Mouse (Mus musculus): ENCODE results near the gene Olfr1306.

The Olfr1306 gene

GRCm38 (mm10) chr2:111916171-111916570 is at the start of gene Olfr1306:
Gene Olfr1306, minus strand, starts transcription at chr2:111916271.
- Histone ChIP-seq H3K36me3 (ENCODE audit: insufficient read depth, low read length) (no peaks in the 10 kb centered on the region), H3K4me1 (replicated peaks; ENCODE audit: low read depth, low read length) (no peaks in the 10 kb centered on the region), H3K4me3 (replicated peaks; ENCODE audit: low read length) (no peak within 1 kb of the TSS), H3K27me3 (ENCODE audit: insufficient read depth, low read length) (no peaks in the 10 kb centered on the region), H3K9me3 (ENCODE audit: low read length) (peaks cover 8% of the 10 kb centered on the region; the same call in 1 of the 2 replicates)
- TF ChIP-seq CTCF (conservative IDR thresholded peaks at IDR 0.05; ENCODE audit: low read length): no peak
- TF ChIP-seq POU5F1 (IDR thresholded peaks at IDR 0.05; ENCODE audit: borderline replicate concordance, low read length): no peak
- TF ChIP-seq NANOG (IDR thresholded peaks at IDR 0.05; ENCODE audit: borderline replicate concordance, low read length): no peak

DNA sequence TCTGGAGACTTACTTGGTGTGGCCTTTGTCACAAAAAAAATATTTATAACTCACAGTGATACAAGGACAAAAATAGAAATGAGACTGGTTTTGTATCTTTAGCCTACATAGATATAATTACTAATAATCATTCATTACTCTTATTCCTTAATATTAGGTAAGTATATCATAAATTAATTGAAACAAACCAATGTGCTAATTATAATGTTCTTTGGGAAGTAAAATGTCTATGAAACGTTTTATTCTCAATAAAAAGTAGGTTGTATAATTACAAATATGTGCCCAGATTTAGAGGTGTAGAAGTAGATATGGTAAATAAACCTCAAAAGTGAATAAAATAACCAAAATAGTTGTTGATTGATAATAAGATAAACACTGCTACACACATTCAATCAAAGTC is 48.8 kb upstream of the Olfr1306 start, which contains the start of gene Olfr1308:
TSS of gene Olfr1308 (minus strand) at position 101 of the 400 bp plus-strand sequence.
- no peaks in the 10 kb centered on the region for H3K36me3 ChIP-seq (ENCODE audit: insufficient read depth, low read length)
- no peaks in the 10 kb centered on the region for H3K4me1 ChIP-seq (replicated peaks; ENCODE audit: low read depth, low read length)
- H3K9me3 ChIP-seq (ENCODE audit: low read length): peaks cover 6% of the 10 kb centered on the region; the same call in 1 of the 2 replicates
- no peak within 1 kb of the TSS for H3K4me3 ChIP-seq (replicated peaks; ENCODE audit: low read length)
- TF ChIP-seq CTCF (conservative IDR thresholded peaks at IDR 0.05; ENCODE audit: low read length) (no peak), POU5F1 (IDR thresholded peaks at IDR 0.05; ENCODE audit: borderline replicate concordance, low read length) (no peak), NANOG (IDR thresholded peaks at IDR 0.05; ENCODE audit: borderline replicate concordance, low read length) (no peak)
- H3K27me3 ChIP-seq (ENCODE audit: insufficient read depth, low read length): no peaks in the 10 kb centered on the region

GRCm38 (mm10) chr2:111949340-111949739 is 33.3 kb upstream of the Olfr1306 start, which contains the start of gene Olfr1307:
Gene Olfr1307, minus strand, starts transcription at chr2:111949440.
- H3K36me3 ChIP-seq (ENCODE audit: insufficient read depth, low read length): no peaks in the 10 kb centered on the region
- no peak within 1 kb of the TSS for H3K4me3 ChIP-seq (replicated peaks; ENCODE audit: low read length)
- H3K27me3 ChIP-seq (ENCODE audit: insufficient read depth, low read length): no peaks in the 10 kb centered on the region
- H3K9me3 ChIP-seq (ENCODE audit: low read length): no peaks in the 10 kb centered on the region
- no peaks in the 10 kb centered on the region for H3K4me1 ChIP-seq (replicated peaks; ENCODE audit: low read depth, low read length)
- no peak for TF ChIP-seq CTCF (conservative IDR thresholded peaks at IDR 0.05; ENCODE audit: low read length)
- no peak for TF ChIP-seq POU5F1 (IDR thresholded peaks at IDR 0.05; ENCODE audit: borderline replicate concordance, low read length)
- TF ChIP-seq NANOG (IDR thresholded peaks at IDR 0.05; ENCODE audit: borderline replicate concordance, low read length): no peak

- Histone ChIP-seq H3K9me3 (ENCODE audit: low read length) (peaks cover 5% of the 10 kb centered on the region; the same call in 1 of the 2 replicates), H3K4me3 (replicated peaks; ENCODE audit: low read length) (no peak within 1 kb of the TSS), H3K4me1 (replicated peaks; ENCODE audit: low read depth, low read length) (no peaks in the 10 kb centered on the region), H3K27me3 (ENCODE audit: insufficient read depth, low read length) (no peaks in the 10 kb centered on the region), H3K36me3 (ENCODE audit: insufficient read depth, low read length) (no peaks in the 10 kb centered on the region)
- no peak for TF ChIP-seq CTCF (conservative IDR thresholded peaks at IDR 0.05; ENCODE audit: low read length)
- TF ChIP-seq POU5F1 (IDR thresholded peaks at IDR 0.05; ENCODE audit: borderline replicate concordance, low read length): no peak
- no peak for TF ChIP-seq NANOG (IDR thresholded peaks at IDR 0.05; ENCODE audit: borderline replicate concordance, low read length)
Observed at GRCm38 (mm10) chr2:111877049-111877448, 39.0 kb downstream of the Olfr1306 start, which contains the start of gene Olfr1305. Gene Olfr1305, minus strand, starts transcription at chr2:111877149.

Measured in E14TG2a.4 (cell line).